Comparison of ENCODE assay signal across 10 mouse cellular contexts in the genomic region with DNA sequence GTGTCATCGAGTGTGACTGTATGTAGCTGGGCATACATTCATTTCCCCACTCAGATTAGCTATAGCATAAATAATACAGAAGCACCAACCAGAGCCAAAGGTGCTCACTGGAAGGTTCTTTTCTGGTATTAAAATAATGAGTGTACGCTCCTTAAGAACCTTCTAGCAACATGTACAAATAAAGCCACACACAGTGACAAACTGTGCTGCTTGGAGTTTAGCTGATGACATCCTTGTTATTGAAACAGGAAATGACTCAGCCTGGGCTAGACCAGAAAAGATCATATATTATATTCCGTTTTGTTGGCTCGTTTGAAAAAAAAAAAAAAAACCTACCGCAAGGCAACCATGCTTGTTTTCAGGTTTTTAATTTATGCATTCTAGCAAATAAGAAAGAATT. TPM values are rescaled to one million over a fixed set of nuclear protein-coding genes. Genes with fewer than 3 reads are reported as not detected.
DNase-seq lines count a peak whose midpoint lies in the region; ATAC-seq lines count a peak whose summit lies in the region.
"Had no signal": no experiment of that assay in that cellular context is flagged by ENCODE, and none has a peak within 500 bp of the region (broad histone marks: within the 10 kb centered on the region; RNA-seq: fewer than 3 reads in every experiment).

No protein-coding gene starts in this region.

- ATAC-seq in heart, embryonic 14.5 days (ENCODE audit: insufficient number of reproducible peaks, insufficient read depth, low FRiP score, low read depth) = no peak
- no peak for ATAC-seq in embryonic facial prominence, embryonic 15.5 days (ENCODE audit: insufficient number of reproducible peaks, low FRiP score, low TSS enrichment, low read depth)
- peak; percentile 89 for ATAC-seq in megakaryocyte, adult 5-6 weeks (ENCODE audit: poor library complexity, severe bottlenecking)
- ATAC-seq: midbrain, embryonic 15.5 days had no signal

- no peak overlapping the region for H3K4me2 ChIP-seq in heart, embryonic 14.5 days (ENCODE audit: low read length)
- H3K4me2 ChIP-seq in embryonic facial prominence, embryonic 15.5 days (replicated peaks) = no peak overlapping the region
- H3K4me2 ChIP-seq: embryonic facial prominence, embryonic 12.5 days; midbrain, embryonic 15.5 days had no signal

- peaks cover 6 to 24% of the 10 kb centered on the region in 2 experiments for H3K4me1 ChIP-seq in heart, embryonic 14.5 days (ENCODE audit: control insufficient read depth in 2 of 2, insufficient read depth in 2 of 2, low read length in 2 of 2)
- H3K4me1 ChIP-seq in embryonic facial prominence, embryonic 15.5 days = no peaks in the 10 kb centered on the region
- H3K4me1 ChIP-seq: embryonic facial prominence, embryonic 12.5 days; midbrain, embryonic 15.5 days had no signal

- H3K4me3 ChIP-seq in heart, embryonic 14.5 days (ENCODE audit: control insufficient read depth in 1 of 2, insufficient read depth in 1 of 2, low read depth in 1 of 2, low read length in 2 of 2) = no peak overlapping the region
- H3K4me3 ChIP-seq in embryonic facial prominence, embryonic 15.5 days (replicated peaks) = no peak overlapping the region
- H3K4me3 ChIP-seq: embryonic facial prominence, embryonic 12.5 days; midbrain, embryonic 15.5 days had no signal

- no peak overlapping the region for H3K9ac ChIP-seq in heart, embryonic 14.5 days (ENCODE audit: low read length)
- no peak overlapping the region for H3K9ac ChIP-seq in embryonic facial prominence, embryonic 15.5 days
- H3K9ac ChIP-seq: embryonic facial prominence, embryonic 12.5 days; midbrain, embryonic 15.5 days had no signal

- no peaks in the 10 kb centered on the region for H3K9me3 ChIP-seq in heart, embryonic 14.5 days (ENCODE audit: control insufficient read depth, low read length)
- no peaks in the 10 kb centered on the region for H3K9me3 ChIP-seq in embryonic facial prominence, embryonic 15.5 days (replicated peaks)
- H3K9me3 ChIP-seq: embryonic facial prominence, embryonic 12.5 days; midbrain, embryonic 15.5 days had no signal

- H3K27me3 ChIP-seq in heart, embryonic 14.5 days (ENCODE audit: control insufficient read depth, insufficient read depth, low read length) = no peaks in the 10 kb centered on the region
- no peaks in the 10 kb centered on the region for H3K27me3 ChIP-seq in embryonic facial prominence, embryonic 15.5 days
- H3K27me3 ChIP-seq: embryonic facial prominence, embryonic 12.5 days; midbrain, embryonic 15.5 days had no signal

- no peak for DNase-seq in heart, postnatal 14 days
- DNase-seq in CD4-positive, CD25-positive, alpha-beta regulatory T cell, adult 2 months (ENCODE audit: low read depth, low spot score) = peak; percentile 89
- DNase-seq in adrenal gland, adult 8-10 months = no peak
- no peak for DNase-seq in urinary bladder, postnatal 14 days (ENCODE audit: low spot score)
- no peak for DNase-seq in ovary, adult 18-20 months (ENCODE audit: low spot score)

- WGBS in heart, embryonic 14.5 days = 70% methylated on average over 5 of the region's 5 CpGs
- WGBS in embryonic facial prominence, embryonic 15.5 days = 68% methylated on average over 5 of the region's 5 CpGs

- H3K36me3 ChIP-seq in heart, embryonic 14.5 days (ENCODE audit: control insufficient read depth, insufficient read depth, low read length) = no peaks in the 10 kb centered on the region
- no peaks in the 10 kb centered on the region for H3K36me3 ChIP-seq in embryonic facial prominence, embryonic 15.5 days
- H3K36me3 ChIP-seq: embryonic facial prominence, embryonic 12.5 days; midbrain, embryonic 15.5 days had no signal

- peak overlapping the region; percentile 39 to 70 for H3K27ac ChIP-seq in heart, embryonic 14.5 days (replicated peaks in 1 of 2; ENCODE audit: control insufficient read depth in 1 of 2, insufficient read depth in 1 of 2, low read depth in 2 of 2, low read length in 2 of 2)
- 0 out of 2 replicates have a peak overlapping the region, but pooled peaks have one; percentile 39 for H3K27ac ChIP-seq in embryonic facial prominence, embryonic 15.5 days (replicated peaks)
- H3K27ac ChIP-seq: embryonic facial prominence, embryonic 12.5 days; midbrain, embryonic 15.5 days had no signal

- intact Hi-C loops in heart, postnatal 14 days (cut with DNase I) = no loop called here

RNA-seq across cellular contexts. Expression of a gene that starts 15.7 kb away (rescaled TPM):
- 65.4 and 70.9 TPM in 2 replicates for polyA plus RNA-seq in heart, embryonic 14.5 days (2014; fragmentation: Nextera tagmentation; extraction: Ambion mirVana)
- 10 to 100 TPM; 76.8 to 80.6 TPM for total RNA-seq in heart, postnatal 14 days (2021)
- polyA plus RNA-seq in embryonic facial prominence, embryonic 15.5 days (2015; fragmentation: Nextera tagmentation; extraction: Ambion mirVana) = 90.1 and 97.1 TPM in 2 replicates
- total RNA-seq in megakaryocyte, adult 5-6 weeks (2015) = 160 and 180 TPM in 2 replicates
- total RNA-seq in megakaryocyte, adult 5-6 weeks (2017) = 192 and 198 TPM in 2 replicates
- total RNA-seq in adrenal gland, adult 8-10 months (2022) = 10 to 100 TPM; 34.6 to 57.1 (median 44.8) TPM
